11 mouse cellular contexts compared by ENCODE assay signal in genomic region chr13:40649096-40650035, GRCm38 (mm10).
DNase-seq lines count a peak whose midpoint lies in the region; ATAC-seq and TF ChIP-seq lines count a peak whose summit lies in the region.
"Had no signal": no experiment of that assay in that cellular context is flagged by ENCODE, and none has a peak within 500 bp of the region (broad histone marks: within the 10 kb centered on the region; RNA-seq: fewer than 3 reads in every experiment).

No protein-coding gene starts in this region.

- no peak overlapping the region for H3K4me3 ChIP-seq in kidney, embryonic 16.5 days (ENCODE audit: low read length)
- H3K4me3 ChIP-seq in embryonic facial prominence, embryonic 10.5 days: peak overlapping the region; percentile 36
- H3K4me3 ChIP-seq in hindbrain, postnatal 0 days (ENCODE audit: low read length): no peak overlapping the region
- no peak overlapping the region for H3K4me3 ChIP-seq in neural tube, embryonic 14.5 days (ENCODE audit: low read depth, low read length)
- H3K4me3 ChIP-seq: layer of hippocampus, adult 2 months had no signal

- peak overlapping the region; percentile 30 for H3K4me2 ChIP-seq in kidney, embryonic 16.5 days (replicated peaks; ENCODE audit: low read depth, low read length)
- 0 out of 2 replicates have a peak overlapping the region, but pooled peaks have one; percentile 10 for H3K4me2 ChIP-seq in hindbrain, postnatal 0 days (ENCODE audit: low read depth, low read length)
- 0 out of 2 replicates have a peak overlapping the region, but pooled peaks have one; percentile 14 for H3K4me2 ChIP-seq in neural tube, embryonic 14.5 days (ENCODE audit: low read depth, low read length)

- H3K27me3 ChIP-seq in kidney, embryonic 16.5 days (ENCODE audit: insufficient read depth, low read length): no peaks in the 10 kb centered on the region
- H3K27me3 ChIP-seq in embryonic facial prominence, embryonic 10.5 days (replicated peaks; ENCODE audit: low read depth, poor library complexity, severe bottlenecking): peaks cover 29% of the 10 kb centered on the region
- no peaks in the 10 kb centered on the region for H3K27me3 ChIP-seq in hindbrain, postnatal 0 days (ENCODE audit: insufficient read depth, low read length)
- no peaks in the 10 kb centered on the region for H3K27me3 ChIP-seq in neural tube, embryonic 14.5 days (ENCODE audit: control insufficient read depth, insufficient read depth, low read length)

- H3K27ac ChIP-seq in kidney, embryonic 16.5 days (ENCODE audit: low read length): no peak overlapping the region
- H3K27ac ChIP-seq in embryonic facial prominence, embryonic 10.5 days (replicated peaks): no peak overlapping the region; the same call in 1 of the 2 replicates
- no peak overlapping the region for H3K27ac ChIP-seq in hindbrain, postnatal 0 days
- H3K27ac ChIP-seq in neural tube, embryonic 14.5 days (ENCODE audit: low read depth, low read length): no peak overlapping the region
- H3K27ac ChIP-seq: layer of hippocampus, adult 2 months had no signal

- no peaks in the 10 kb centered on the region for H3K36me3 ChIP-seq in kidney, embryonic 16.5 days (ENCODE audit: insufficient read depth, low read length)
- no peaks in the 10 kb centered on the region for H3K36me3 ChIP-seq in embryonic facial prominence, embryonic 10.5 days (replicated peaks)
- H3K36me3 ChIP-seq in hindbrain, postnatal 0 days (ENCODE audit: insufficient read depth, low read length): no peaks in the 10 kb centered on the region
- H3K36me3 ChIP-seq in neural tube, embryonic 14.5 days (ENCODE audit: control insufficient read depth, insufficient read depth, low read length): no peaks in the 10 kb centered on the region

- H3K4me1 ChIP-seq in kidney, embryonic 16.5 days (ENCODE audit: insufficient read depth, low read length): peaks cover 5% of the 10 kb centered on the region
- H3K4me1 ChIP-seq in embryonic facial prominence, embryonic 10.5 days: peaks cover 32% of the 10 kb centered on the region
- H3K4me1 ChIP-seq in hindbrain, postnatal 0 days (ENCODE audit: insufficient read depth, low read length): no peaks in the 10 kb centered on the region
- H3K4me1 ChIP-seq in neural tube, embryonic 14.5 days (ENCODE audit: control insufficient read depth, insufficient read depth, low read length): no peaks in the 10 kb centered on the region

- ATAC-seq in kidney, embryonic 16.5 days (ENCODE audit: low FRiP score, low TSS enrichment): peak; percentile 42; the same call in 1 of the 2 replicates
- ATAC-seq in hindbrain, postnatal 0 days: no peak
- ATAC-seq in neural tube, embryonic 14.5 days (ENCODE audit: low read depth): 0 out of 2 replicates have a peak, but pooled peaks have one; percentile 31
- ATAC-seq: lung, postnatal 0 days had no signal

- TF ChIP-seq CTCF in hindbrain, postnatal 0 days (IDR thresholded peaks at IDR 0.05; ENCODE audit: low read depth): no peak

- no peak for DNase-seq in kidney, adult 9 months
- DNase-seq in embryonic facial prominence, embryonic 10.5 days (ENCODE audit: low spot score): peak; percentile 43
- DNase-seq in hindbrain, postnatal 0 days (ENCODE audit: low spot score): peak; percentile 3
- no peak for DNase-seq in thymus, adult 18-20 months
- no peak for DNase-seq in cerebellum, adult 18-20 months
- DNase-seq: cerebellum, postnatal 36 days; thymus, postnatal 25 days had no signal

- no peaks in the 10 kb centered on the region for H3K9me3 ChIP-seq in kidney, embryonic 16.5 days (ENCODE audit: low read length)
- no peaks in the 10 kb centered on the region for H3K9me3 ChIP-seq in embryonic facial prominence, embryonic 10.5 days
- H3K9me3 ChIP-seq in hindbrain, postnatal 0 days (ENCODE audit: low read length): no peaks in the 10 kb centered on the region
- no peaks in the 10 kb centered on the region for H3K9me3 ChIP-seq in neural tube, embryonic 14.5 days (ENCODE audit: control insufficient read depth, low read length)

- no peak overlapping the region for H3K9ac ChIP-seq in kidney, embryonic 16.5 days (replicated peaks; ENCODE audit: low read length)
- H3K9ac ChIP-seq in hindbrain, postnatal 0 days (replicated peaks; ENCODE audit: low read length): no peak overlapping the region
- H3K9ac ChIP-seq in neural tube, embryonic 14.5 days (replicated peaks; ENCODE audit: low read depth, low read length): no peak overlapping the region

- 37% methylated on average over 10 of the region's 10 CpGs for WGBS in kidney, embryonic 16.5 days
- 19% methylated on average over 10 of the region's 10 CpGs for WGBS in embryonic facial prominence, embryonic 10.5 days
- 41% methylated on average over 10 of the region's 10 CpGs for WGBS in hindbrain, postnatal 0 days
- WGBS in neural tube, embryonic 14.5 days: 36% methylated on average over 10 of the region's 10 CpGs

Comparison
In these comparisons a context has a peak if more than half of its experiments do, and no peak if none do; other contexts are left out.
1. DNase-seq: peak in embryonic facial prominence, embryonic 10.5 days (single experiment) and hindbrain, postnatal 0 days (single experiment); none in kidney, adult 9 months (single experiment), thymus, adult 18-20 months (0 of 2) and cerebellum, adult 18-20 months (0 of 2).
2. Peak in every context shown above with its lines, with median percentiles within 50 percentile points of each other: H3K4me2 ChIP-seq.